ENCODE assay signal across 24 mouse cellular contexts in genomic region chr14:54806124-54806523, GRCm38 (mm10). TPM values are rescaled to one million over a fixed set of nuclear protein-coding genes. Genes with fewer than 3 reads are reported as not detected.
"Had no signal": no experiment of that assay in that cellular context is flagged by ENCODE, and none has a peak within 500 bp of the region (broad histone marks: within the 10 kb centered on the region; RNA-seq: fewer than 3 reads in every experiment).

No protein-coding gene starts in this region.

- DNase-seq: lung, adult 18-20 months; lung, embryonic 14.5 days; lung, postnatal 10 days; lung, postnatal 4 days; midbrain, embryonic 14.5 days; retina, postnatal 1 day; right cerebral cortex, adult 18-20 months; right cerebral cortex, postnatal 25 days; right cerebral cortex, postnatal 4 days; spleen, adult 18-20 months; thymus, adult 18-20 months; thymus, postnatal 14 days; thymus, postnatal 36 days had no signal

RNA-seq across cellular contexts. Expression of gene Rnf212b, which starts 7.8 kb away (rescaled TPM):
- polyA plus RNA-seq: lung, embryonic 14.5 days; lung, embryonic 16.5 days; midbrain, embryonic 10.5 days; midbrain, embryonic 12.5 days; midbrain, embryonic 14.5 days; midbrain, embryonic 16.5 days; myocyte; neural tube, embryonic 11.5 days; neural tube, embryonic 13.5 days; small intestine, adult 2 months; stomach, embryonic 14.5 days; stomach, embryonic 16.5 days; thymus, postnatal 0 days had no signal

RNA-seq across cellular contexts. Expression of gene Slc7a8, which starts 24.4 kb away (rescaled TPM):
- polyA plus RNA-seq: myocyte had no signal
